Mouse (Mus musculus): ENCODE results near the gene Grb10. TPM values are rescaled to one million over a fixed set of nuclear protein-coding genes. Genes with fewer than 3 reads are reported as not detected.

The Grb10 gene
- total RNA-seq, 2 experiments from 2014 or later, result 46.2 to 52.1 TPM

DNA sequence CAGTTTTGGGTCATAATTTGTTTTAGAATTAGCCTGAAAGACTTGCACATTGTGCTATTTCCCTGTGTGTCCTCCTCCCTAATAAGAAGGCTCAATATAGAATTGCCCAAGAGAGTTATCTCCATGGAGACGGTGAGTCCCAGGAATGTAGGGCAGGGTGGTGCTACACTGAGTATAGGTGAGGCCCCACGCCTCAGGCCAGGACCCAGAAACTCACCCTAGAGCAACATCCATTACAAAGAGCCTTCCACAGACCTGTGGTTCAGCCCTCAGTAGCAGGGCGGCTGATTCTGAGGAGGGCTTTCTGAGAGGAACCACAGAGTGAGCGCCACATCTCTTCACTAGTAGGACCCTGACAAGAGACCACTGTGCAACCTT lies 89.5 kb downstream of the Grb10 start:
- DNase-seq, result no peak
- intact Hi-C loops (cut with DNase I), result no loop called here

DNA sequence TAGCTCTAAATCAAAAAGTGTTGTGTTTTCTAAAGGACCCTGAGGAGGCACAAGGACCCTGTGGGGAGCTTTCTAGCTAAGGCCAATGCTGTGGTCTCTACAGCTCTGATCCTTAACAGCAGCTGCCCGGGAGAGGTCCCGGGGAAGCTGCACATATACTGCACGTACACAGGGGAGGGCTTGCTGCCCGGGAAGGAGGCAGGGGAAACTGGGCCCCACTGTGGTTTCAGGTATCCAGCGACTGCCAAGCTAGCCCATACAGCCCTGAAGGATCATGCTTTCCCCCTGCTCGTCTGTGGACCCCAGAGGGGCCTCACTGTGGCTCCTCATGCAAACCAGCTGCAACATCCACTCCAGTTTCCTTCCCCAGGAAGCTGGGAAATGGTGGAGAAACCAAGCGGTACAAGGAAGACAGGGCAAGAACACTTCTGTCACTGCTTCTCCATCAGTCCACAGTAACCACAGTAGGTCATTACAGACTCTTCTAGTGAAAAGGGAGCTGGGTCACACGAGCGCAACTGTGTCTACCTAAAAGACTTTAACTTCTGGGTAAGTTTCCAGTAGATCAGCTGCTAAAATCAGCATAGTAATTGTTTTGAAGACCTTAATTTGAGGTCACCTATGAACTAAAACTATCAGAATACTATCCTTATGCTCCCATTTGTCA lies 90.0 kb downstream of the Grb10 start:
- no peak for DNase-seq
- intact Hi-C loops (cut with DNase I), result no loop called here

DNA sequence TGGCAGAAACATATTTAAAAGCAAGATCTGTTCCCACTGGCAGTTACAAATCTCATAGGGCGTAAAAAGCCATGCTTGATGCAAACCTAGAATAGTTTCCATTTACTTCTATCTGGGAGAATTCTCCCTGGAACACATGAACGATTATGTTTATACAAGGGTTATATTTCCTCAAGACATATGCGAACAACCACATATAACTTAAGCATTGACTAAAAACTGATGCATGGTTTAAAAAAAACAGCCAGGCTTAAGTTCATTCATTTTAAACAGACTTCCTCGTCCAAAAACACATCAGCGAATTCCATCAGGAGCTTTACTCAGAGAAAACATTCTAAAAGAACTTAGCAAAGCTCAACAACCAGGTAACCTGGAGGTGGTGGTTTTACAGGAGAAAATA lies 90.6 kb downstream of the Grb10 start:
- intact Hi-C loops (cut with DNase I), result no loop called here
- no peak for DNase-seq

GRCm38 (mm10) chr11:11945766-11946165 lies 92.7 kb downstream of the Grb10 start:
- intact Hi-C loops (cut with DNase I), result no loop called here
- DNase-seq, result no peak

- no peak for DNase-seq
- intact Hi-C loops (cut with DNase I), result no loop called here
Measured at GRCm38 (mm10) chr11:11944814-11945213, 93.7 kb downstream of the Grb10 start.

- intact Hi-C loops (cut with DNase I), result no loop called here
- DNase-seq, result no peak
Measured at GRCm38 (mm10) chr11:11944082-11944349, 94.5 kb downstream of the Grb10 start.

- intact Hi-C loops (cut with DNase I), result no loop called here
- no peak for DNase-seq
Measured at GRCm38 (mm10) chr11:11943240-11944081, 95.0 kb downstream of the Grb10 start.

GRCm38 (mm10) chr11:11942320-11943217 lies 95.9 kb downstream of the Grb10 start:
- intact Hi-C loops (cut with DNase I), result no loop called here
- DNase-seq, result no peak

- intact Hi-C loops (cut with DNase I), result no loop called here
- DNase-seq, result no peak
Measured at GRCm38 (mm10) chr11:11940833-11941681, 97.4 kb downstream of the Grb10 start.

DNA sequence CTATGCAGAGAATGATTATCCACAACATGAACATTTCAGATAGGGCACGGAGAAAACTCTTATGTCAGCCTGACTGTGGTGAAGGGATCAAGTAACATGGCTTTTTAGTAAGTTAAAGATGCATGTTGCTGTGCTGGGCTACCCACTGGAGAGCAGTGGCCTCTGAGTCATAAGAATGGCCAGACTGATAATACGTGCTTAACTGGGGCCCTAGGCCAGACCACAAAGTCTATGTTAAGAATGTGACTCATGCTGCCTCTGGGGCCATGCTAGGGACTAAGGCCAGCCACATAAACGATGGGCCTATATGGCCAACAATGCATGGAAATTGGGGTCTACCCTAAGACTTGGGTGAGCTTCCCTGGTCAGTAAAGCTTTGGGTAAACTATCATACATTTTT lies 98.9 kb downstream of the Grb10 start:
- intact Hi-C loops (cut with DNase I), result no loop called here
- no peak for DNase-seq

DNA sequence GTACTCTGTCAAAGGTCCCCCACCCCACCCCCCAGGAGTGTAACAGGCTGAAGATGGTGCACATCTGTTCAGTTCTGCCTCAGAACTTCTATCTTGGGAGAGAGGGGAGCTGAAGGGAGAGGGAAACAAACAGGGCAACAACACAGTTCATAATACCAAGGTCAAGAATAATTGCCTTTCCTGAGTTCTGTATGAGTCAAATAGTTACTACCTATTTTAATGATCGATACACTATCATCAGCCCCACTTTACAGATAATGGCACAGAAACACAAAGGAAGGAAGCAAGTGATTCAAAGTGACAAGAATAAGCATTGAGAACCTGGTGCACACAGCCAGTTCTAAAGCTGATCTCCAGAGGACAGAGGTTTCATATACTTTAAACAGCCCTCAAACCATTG lies 99.9 kb downstream of the Grb10 start:
- no peak for DNase-seq
- intact Hi-C loops (cut with DNase I), result no loop called here

DNA sequence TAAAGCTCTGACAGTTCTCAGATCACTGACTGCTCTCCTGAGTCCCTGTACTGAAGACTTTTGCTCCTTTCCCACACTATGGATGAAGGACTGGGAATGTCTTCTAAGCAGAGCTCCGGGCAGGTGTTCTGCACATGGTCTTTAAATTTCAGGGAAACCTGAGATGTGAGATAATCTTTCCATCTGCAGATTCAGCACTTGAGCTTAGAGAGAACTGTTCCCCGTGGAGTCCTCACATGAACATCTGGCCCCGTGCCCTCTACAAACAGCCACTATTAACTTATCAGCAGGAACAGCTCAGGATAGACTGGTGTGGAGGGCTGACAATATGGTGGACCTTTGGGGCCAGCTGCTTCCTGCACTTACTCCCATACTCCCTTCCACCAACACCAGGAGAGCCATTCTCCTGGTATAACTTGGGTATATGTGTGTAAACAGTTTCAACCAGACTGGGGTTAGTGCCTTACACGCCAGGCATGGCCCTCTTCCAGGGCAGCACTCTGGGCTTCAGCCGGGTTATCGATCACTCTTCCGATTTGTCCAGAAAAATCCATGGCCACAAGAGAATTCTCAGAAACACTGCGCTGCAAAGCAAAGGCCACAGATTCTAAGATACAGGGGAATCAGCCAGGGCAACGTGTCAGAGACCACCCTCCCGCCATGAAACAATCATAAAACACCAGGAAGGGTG lies 101.0 kb downstream of the Grb10 start:
- no peak for DNase-seq
- intact Hi-C loops (cut with DNase I), result no loop called here

DNA sequence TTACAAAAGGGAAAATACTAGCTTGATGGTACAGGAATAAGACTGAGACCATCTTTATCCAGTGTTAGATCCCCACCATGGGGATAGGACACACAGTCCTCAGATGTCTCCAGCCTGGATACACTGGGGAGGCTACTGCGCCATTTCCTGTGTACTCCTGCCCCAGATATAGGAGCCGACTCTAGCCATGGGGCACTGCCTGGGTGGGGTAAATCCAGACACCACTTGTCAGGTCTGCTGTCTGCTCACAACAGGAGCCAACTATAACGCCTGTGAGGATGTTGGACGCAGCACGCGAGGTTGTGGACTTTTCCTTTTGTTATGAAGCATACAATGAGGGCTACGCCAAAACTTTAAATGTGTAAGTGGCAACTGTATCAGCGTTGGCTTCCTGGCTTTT lies 103.7 kb downstream of the Grb10 start:
- intact Hi-C loops (cut with DNase I), result no loop called here
- DNase-seq, result no peak

- DNase-seq, result no peak
- intact Hi-C loops (cut with DNase I), result no loop called here
Measured at GRCm38 (mm10) chr11:11932102-11932789, 106.2 kb downstream of the Grb10 start.

- DNase-seq, result no peak
Measured at GRCm38 (mm10) chr11:11931688-11932087, 106.8 kb downstream of the Grb10 start.

DNA sequence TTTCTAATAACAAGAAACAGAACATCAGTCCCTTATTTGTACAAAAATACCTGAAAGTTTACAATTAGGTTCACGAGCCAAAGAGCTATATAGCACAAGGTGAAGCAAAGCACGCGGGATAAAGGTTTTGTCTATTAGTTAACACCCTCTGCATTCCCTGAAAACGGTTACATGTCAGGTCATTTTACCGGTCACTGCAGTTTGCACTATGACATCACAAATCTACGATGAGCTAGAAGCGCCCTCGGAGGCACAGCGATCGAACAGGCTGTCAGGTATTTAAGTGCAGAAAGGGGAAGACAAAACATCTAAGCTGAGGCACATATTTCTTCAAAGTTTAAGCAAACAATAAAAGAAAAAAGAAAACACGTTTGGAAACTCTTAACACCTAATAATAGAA lies 108.0 kb downstream of the Grb10 start:
- DNase-seq, result no peak
- intact Hi-C loops (cut with DNase I), result no loop called here

More at GRCm38 (mm10) chr11:11931688-11932087, 106.8 kb downstream of the Grb10 start:
- intact Hi-C loops (cut with DNase I), result no loop called here

GRCm38 (mm10) chr11:11929059-11929458 lies 109.4 kb downstream of the Grb10 start:
- no peak for DNase-seq
- intact Hi-C loops (cut with DNase I), result no loop called here

- no peak for DNase-seq
- intact Hi-C loops (cut with DNase I), result no loop called here
Measured at GRCm38 (mm10) chr11:11928586-11928985, 109.9 kb downstream of the Grb10 start.

DNA sequence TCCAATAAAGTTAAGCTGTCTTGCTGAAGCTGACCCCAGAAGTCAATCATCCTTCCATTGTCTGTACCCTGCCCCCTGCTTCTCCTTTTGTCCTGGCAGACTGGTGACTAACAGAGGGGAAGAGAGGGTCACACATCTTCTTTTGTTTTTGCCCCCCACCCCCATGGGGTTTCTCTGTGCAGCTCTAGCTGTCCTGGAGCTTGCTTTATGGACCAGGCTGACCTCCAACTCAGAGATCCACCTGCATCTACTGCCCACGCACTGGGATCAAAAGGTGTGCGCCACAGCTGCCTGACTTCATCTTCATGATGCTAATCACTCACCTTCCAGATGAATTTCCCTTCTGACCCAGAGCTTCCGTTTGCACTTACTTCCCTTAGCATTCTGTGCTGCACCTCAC lies 114.6 kb downstream of the Grb10 start:
- no peak for DNase-seq
- intact Hi-C loops (cut with DNase I), result no loop called here

Measured in left cerebral cortex, postnatal 4 days (tissue).